Mouse (Mus musculus): ENCODE data around the gene Mthfd1.
"Not testable (repeated sequence)": the region's sequence is repeated elsewhere in the genome, so short reads cannot be mapped to it uniquely, and the experiment has no call there.

Gene Mthfd1

DNA sequence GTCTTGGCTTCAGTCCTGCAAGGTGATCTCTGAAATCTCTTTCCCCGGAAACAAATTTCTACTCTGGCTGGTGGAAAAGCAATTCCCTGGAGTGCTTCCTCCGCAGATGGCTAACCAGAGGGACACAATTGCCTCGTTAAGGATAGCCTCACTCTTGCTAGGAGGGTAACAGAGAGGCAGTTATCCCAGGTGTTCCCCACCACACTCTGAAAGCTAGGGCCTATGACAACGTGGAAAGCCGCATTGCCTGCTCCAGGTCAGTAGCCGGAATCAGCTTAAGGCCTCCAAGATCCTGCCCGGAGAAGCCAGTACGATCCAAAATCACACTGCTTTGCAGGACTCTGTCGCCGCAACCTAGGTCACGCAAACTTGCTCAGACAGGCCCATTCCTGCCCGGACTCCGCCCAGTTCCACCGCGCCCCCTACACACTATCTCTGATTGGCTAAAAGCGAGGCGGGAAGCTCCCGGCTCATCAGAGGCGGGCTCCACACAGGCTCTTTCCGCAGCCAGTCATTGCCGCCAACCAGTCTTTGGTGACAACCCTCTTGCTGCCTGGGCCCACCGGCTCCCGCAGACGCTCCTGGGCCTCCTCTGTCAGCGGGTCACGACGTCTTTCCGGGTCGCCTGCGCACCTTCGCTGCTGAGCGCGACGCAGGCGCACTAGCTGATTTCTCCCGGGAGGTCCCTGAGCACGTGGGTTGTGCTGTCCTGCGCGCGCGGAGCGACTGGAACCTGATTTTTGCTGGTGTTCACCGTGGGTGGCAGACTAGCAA is at the start of gene Mthfd1:
TSS of gene Mthfd1 (plus strand) at position 574 of the 774 bp plus-strand sequence.
- DNase-seq: peak; percentile 98

- no peak for DNase-seq
These were observed 45.6 kb upstream of the Mthfd1 start for GRCm38 (mm10) chr12:76209429-76209974.

DNA sequence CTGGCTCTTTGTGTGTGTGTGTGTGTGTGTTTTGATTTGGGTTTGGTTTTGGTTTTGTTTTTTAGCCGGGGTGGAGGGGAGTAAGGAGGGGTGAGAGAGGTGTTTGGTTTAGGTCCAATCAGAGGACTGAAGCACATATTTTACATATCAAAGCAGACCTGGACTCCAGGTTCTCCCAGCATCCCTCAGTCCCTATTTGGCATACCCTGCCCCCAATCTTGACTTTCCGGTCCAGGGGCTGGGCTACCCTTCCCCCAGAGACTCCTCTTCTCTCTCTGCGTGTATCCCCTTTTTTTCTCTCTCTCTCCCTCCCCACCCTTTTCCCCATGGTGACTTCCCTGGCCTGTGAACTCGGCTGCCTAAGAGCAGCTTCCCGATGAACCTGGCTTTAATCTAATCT is 40.0 kb upstream of the Mthfd1 start:
- DNase-seq: no peak

DNA sequence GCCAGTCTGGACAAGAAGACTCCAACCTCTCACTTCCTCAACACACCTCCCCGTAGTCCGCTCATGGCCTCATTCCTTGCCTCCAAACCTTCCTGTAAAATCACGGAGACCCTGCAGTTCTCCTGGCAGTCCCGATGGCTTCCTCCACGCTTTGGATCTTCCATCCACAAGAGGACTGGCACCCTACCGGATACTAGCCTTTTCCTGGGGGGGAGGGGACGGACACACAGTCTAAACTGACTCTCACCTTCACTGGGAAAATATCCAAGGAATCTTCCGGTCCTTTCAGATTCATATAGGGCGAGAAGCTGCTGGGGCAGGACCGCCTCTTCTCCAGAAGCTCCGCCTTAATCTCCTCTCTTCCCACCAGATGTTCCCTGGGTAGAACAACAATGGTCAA is 38.4 kb upstream of the Mthfd1 start:
- no peak for DNase-seq

DNA sequence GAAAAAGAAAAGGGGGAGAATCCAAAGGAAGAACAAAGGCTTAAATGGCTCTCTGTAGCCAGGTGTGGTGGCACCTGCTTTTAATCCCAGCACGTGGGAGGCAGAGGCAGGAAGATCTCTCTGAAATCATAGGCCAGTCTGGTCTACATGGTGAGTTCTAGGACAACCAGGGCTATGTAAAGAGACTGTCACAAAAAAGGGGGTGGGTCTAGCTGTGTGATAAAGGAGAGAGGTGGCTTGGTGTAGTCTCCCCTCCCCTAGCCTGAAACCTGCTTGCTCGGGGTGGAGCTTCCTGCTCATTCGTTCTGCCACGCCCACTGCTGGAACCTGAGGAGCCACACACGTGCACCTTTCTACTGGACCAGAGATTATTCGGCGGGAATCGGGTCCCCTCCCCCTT is 33.0 kb upstream of the Mthfd1 start:
- not testable (repeated sequence) for DNase-seq

GRCm38 (mm10) chr12:76230644-76231043 is 24.5 kb upstream of the Mthfd1 start:
- DNase-seq: no peak

GRCm38 (mm10) chr12:76235253-76235652 is 19.8 kb upstream of the Mthfd1 start:
- DNase-seq: no peak

GRCm38 (mm10) chr12:76239145-76239838 is 15.8 kb upstream of the Mthfd1 start:
- DNase-seq: no peak

GRCm38 (mm10) chr12:76239839-76240571 is 15.1 kb upstream of the Mthfd1 start:
- DNase-seq: no peak

DNA sequence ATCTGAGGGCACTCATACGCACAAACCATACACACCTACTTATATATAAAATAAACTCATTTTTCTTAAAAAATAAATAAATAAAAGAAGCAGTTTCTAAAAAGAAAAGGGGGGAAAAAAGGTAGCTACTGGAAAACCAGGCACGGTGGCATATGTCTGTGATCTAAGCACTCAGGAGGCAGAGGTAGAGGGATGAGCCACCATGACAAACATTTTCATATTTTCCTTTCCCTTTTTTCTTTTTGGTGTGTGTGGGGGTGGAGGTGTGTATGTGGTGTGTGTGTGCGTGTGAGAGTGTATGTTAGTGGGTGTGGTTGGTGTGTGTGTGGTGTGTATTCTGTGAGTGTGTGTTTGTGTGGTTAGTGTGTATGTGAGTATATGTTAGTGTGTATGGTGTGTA is 14.4 kb upstream of the Mthfd1 start:
- DNase-seq: no peak

GRCm38 (mm10) chr12:76241084-76241483 is 14.0 kb upstream of the Mthfd1 start:
- DNase-seq: no peak

DNA sequence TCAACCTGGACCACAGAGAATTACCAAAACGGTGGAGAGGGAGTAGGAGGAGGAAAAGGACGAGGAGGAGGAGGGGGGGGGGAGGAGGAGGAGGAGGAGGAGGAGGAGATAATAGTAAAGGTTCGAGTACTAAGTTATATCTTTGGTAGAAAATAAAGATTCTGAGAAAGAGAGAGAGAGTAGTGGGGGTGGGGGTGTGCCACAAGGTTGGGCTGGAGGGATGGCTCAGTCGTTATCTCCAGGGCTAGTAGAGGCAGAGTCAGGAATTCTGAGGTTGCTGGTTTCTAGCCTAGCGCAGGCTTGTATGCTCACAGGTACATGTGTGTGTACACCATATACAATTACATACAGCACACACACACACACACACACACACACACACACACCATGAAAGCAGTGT is 13.3 kb upstream of the Mthfd1 start:
- DNase-seq: no peak

GRCm38 (mm10) chr12:76244981-76245380 is 10.1 kb upstream of the Mthfd1 start:
- DNase-seq: no peak

DNA sequence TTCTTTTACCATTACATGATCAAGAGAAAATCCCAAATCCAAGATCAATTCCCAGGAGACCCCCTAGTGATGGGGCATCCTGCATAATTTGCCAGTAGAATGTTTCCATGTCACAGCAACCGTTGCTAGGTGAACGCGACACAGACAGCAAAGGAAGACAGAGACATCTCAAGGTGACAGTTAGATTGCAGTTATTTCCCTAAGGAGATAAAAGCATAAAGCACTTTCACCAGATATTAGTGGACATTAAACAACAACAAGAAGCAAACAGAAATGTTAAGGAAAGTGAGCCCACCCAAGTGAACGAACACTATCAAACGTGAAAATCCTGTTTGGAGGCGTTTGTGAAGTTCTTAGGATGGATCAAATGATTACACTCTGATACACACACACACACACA is 8.5 kb upstream of the Mthfd1 start, which contains the start of gene Tex21:
TSS of gene Tex21 (minus strand) at position 101 of the 400 bp plus-strand sequence.
- no peak for DNase-seq

- no peak for DNase-seq
These were observed 2.0 kb upstream of the Mthfd1 start for GRCm38 (mm10) chr12:76253090-76253489.

- no peak for DNase-seq
These were observed 1.5 kb upstream of the Mthfd1 start for GRCm38 (mm10) chr12:76253591-76253990.

DNA sequence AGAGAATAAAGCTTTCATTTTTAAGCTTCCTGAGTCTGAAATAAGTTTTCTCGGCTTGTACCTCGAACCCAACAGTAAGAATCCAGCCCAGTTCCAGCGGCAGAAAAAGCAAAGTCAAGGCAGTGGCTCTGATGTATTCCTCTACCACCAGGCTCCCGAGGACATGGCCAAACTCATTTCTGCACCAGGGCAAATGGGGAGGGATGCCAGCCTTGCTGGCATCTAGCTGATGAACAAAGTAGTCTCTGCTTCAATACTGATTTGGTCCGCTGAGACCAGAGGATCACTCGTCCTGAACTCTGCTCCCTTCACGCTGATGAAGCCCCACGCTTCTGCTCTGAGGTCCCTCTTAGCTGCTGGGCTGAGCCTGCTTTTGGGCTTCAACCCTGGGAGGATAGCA is 1.1 kb upstream of the Mthfd1 start:
- DNase-seq: no peak

DNA sequence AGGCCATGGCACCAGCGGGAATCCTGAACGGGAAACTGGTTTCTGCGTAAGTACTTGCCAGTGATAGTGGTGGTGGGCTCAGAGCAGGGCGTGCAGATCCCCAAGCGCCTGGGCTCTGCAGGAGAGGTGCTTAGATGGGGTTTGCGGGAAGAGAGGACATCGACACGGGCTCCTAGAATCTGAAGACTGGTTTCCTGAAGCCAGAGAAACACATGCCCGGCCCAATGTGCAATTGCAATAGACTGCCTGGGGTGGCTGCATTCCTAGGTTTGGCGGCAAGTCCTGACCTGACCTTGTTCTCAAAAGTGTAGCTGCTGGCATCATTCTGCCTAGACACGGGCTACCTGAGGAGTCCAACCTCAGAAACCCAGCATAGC is 389 bp downstream of the Mthfd1 start:
- DNase-seq: no peak

- DNase-seq: no peak
These were observed 1.2 kb downstream of the Mthfd1 start for GRCm38 (mm10) chr12:76256114-76256843.

GRCm38 (mm10) chr12:76260673-76261072 is 5.6 kb downstream of the Mthfd1 start:
- no peak for DNase-seq

- no peak for DNase-seq
These were observed 6.5 kb downstream of the Mthfd1 start for GRCm38 (mm10) chr12:76261556-76261955.

GRCm38 (mm10) chr12:76262918-76263317 is 7.8 kb downstream of the Mthfd1 start:
- no peak for DNase-seq

DNA sequence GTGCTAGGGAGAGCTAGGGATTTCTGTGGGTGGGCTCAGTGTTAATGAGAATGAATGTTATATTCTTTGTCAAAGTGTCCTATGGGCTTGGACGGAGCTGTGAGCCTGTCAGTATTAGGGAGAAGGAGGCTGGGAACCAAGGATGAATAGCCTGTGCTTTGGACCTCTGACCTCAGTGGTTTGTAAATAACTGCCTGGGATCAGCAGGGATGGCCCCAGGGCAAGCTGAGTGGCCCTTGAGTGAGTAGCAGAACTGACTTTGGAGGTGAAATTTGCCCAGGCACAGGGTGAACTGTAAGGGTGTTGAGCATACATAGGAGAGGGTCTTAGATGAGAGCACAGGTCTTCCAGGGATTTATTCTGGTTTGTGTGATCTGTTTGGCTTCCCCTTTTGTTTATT is 8.8 kb downstream of the Mthfd1 start:
- DNase-seq: no peak
